Mouse (Mus musculus) liver, postnatal 0 days (tissue): ENCODE data around the gene Cfd.

ENCODE experiments used
- CTCF ChIP-seq: sonication (generic); IDR thresholded peaks from 2 replicates; pipeline ENCODE4 v1.5.1; 2016; ENCODE audit warnings: antibody characterized with exemption, low read depth
- EP300 ChIP-seq: IDR thresholded peaks from 2 replicates; pipeline ENCODE4 v1.6.1; 2016; ENCODE audit warnings: antibody characterized with exemption, low read depth, mild to moderate bottlenecking

- no peak for TF ChIP-seq CTCF
- no peak for TF ChIP-seq EP300
Measured at GRCm38 (mm10) chr10:79897316-79898245, 6.9 kb downstream of the Cfd start.
